Mouse (Mus musculus): ENCODE measurements around the gene Cyth2. TPM values are rescaled to one million over a fixed set of nuclear protein-coding genes. Genes with fewer than 3 reads are reported as not detected.

The Cyth2 gene
- polyA plus RNA-seq, 1 experiment from 2014 or later: 126 TPM

- H3K36me3 ChIP-seq (ENCODE audit: insufficient read depth, low read length): peaks cover 24% of the 10 kb centered on the region
- no peak overlapping the region; the same call in 1 of the 2 replicates for H3K4me3 ChIP-seq (ENCODE audit: low read length)
- peaks cover 23% of the 10 kb centered on the region for H3K4me1 ChIP-seq (ENCODE audit: insufficient read depth, low read length)
- 60% methylated on average over 10 of the region's 10 CpGs for WGBS
- no peak for ATAC-seq (ENCODE audit: low FRiP score, low TSS enrichment)
- H3K9me3 ChIP-seq (ENCODE audit: low read length): no peaks in the 10 kb centered on the region
- no peak overlapping the region; the same call in 1 of the 2 replicates for H3K9ac ChIP-seq (replicated peaks; ENCODE audit: low read length)
- H3K27ac ChIP-seq (ENCODE audit: low read length): no peak overlapping the region
- H3K4me2 ChIP-seq (replicated peaks; ENCODE audit: low read depth, low read length): peak overlapping the region; percentile 62
- no peaks in the 10 kb centered on the region for H3K27me3 ChIP-seq (ENCODE audit: insufficient read depth, low read length)
These were observed 1.1 kb upstream of the Cyth2 start for GRCm38 (mm10) chr7:45815323-45815983.

DNA sequence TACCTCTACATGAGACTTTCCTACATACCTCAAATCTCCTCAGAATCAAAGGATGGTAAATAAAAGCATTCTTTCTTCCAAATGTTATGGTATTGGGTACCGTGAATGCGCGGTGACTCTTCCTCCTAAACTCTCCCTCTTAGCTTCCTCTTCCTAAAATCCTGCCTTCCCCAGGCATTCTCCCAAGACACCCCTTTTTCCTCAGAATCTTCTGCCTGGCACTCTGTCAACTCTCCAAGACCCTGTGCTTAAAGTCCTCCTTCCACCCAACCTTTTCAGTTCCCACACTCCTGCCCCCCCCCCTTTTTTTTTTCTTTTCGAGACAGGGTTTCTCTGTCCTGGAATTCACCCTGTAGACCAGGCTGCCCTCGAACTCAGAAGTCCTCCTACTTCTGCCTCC lies 460 bp upstream of the Cyth2 start:
- H3K4me2 ChIP-seq (replicated peaks; ENCODE audit: low read depth, low read length): peak overlapping the region; percentile 62
- H3K4me3 ChIP-seq (ENCODE audit: low read length): peak overlapping the region; percentile 30
- no peak overlapping the region for H3K27ac ChIP-seq (ENCODE audit: low read length)
- peaks cover 21% of the 10 kb centered on the region for H3K4me1 ChIP-seq (ENCODE audit: insufficient read depth, low read length)
- H3K9ac ChIP-seq (replicated peaks; ENCODE audit: low read length): peak overlapping the region; percentile 26; the same call in 1 of the 2 replicates
- H3K36me3 ChIP-seq (ENCODE audit: insufficient read depth, low read length): peaks cover 30% of the 10 kb centered on the region
- no peak for ATAC-seq (ENCODE audit: low FRiP score, low TSS enrichment)
- WGBS: 11% methylated on average over 5 of the region's 5 CpGs
- no peaks in the 10 kb centered on the region for H3K27me3 ChIP-seq (ENCODE audit: insufficient read depth, low read length)
- no peaks in the 10 kb centered on the region for H3K9me3 ChIP-seq (ENCODE audit: low read length)

GRCm38 (mm10) chr7:45812921-45813320 lies 1.5 kb downstream of the Cyth2 start:
- peak overlapping the region; percentile 99 for H3K4me3 ChIP-seq (ENCODE audit: low read length)
- peaks cover 49% of the 10 kb centered on the region for H3K36me3 ChIP-seq (ENCODE audit: insufficient read depth, low read length)
- peak overlapping the region; percentile 100 for H3K9ac ChIP-seq (replicated peaks; ENCODE audit: low read length)
- no peak for ATAC-seq (ENCODE audit: low FRiP score, low TSS enrichment)
- H3K27ac ChIP-seq (ENCODE audit: low read length): peak overlapping the region; percentile 100; the same call in 1 of the 2 replicates
- H3K4me2 ChIP-seq (replicated peaks; ENCODE audit: low read depth, low read length): peak overlapping the region; percentile 92
- H3K9me3 ChIP-seq (ENCODE audit: low read length): no peaks in the 10 kb centered on the region
- peaks cover 20% of the 10 kb centered on the region for H3K4me1 ChIP-seq (ENCODE audit: insufficient read depth, low read length)
- WGBS: 75% methylated on average over 8 of the region's 8 CpGs
- no peaks in the 10 kb centered on the region for H3K27me3 ChIP-seq (ENCODE audit: insufficient read depth, low read length)

GRCm38 (mm10) chr7:45809276-45810075 lies 4.9 kb downstream of the Cyth2 start:
- no peak overlapping the region for H3K4me2 ChIP-seq (replicated peaks; ENCODE audit: low read depth, low read length)
- ATAC-seq (ENCODE audit: low FRiP score, low TSS enrichment): no peak
- H3K4me3 ChIP-seq (ENCODE audit: low read length): no peak overlapping the region
- H3K27ac ChIP-seq (ENCODE audit: low read length): no peak overlapping the region
- no peaks in the 10 kb centered on the region for H3K9me3 ChIP-seq (ENCODE audit: low read length)
- H3K4me1 ChIP-seq (ENCODE audit: insufficient read depth, low read length): peaks cover 13% of the 10 kb centered on the region
- no peaks in the 10 kb centered on the region for H3K27me3 ChIP-seq (ENCODE audit: insufficient read depth, low read length)
- peaks cover 67% of the 10 kb centered on the region for H3K36me3 ChIP-seq (ENCODE audit: insufficient read depth, low read length)
- WGBS: 85% methylated on average over 13 of the region's 14 CpGs
- no peak overlapping the region for H3K9ac ChIP-seq (replicated peaks; ENCODE audit: low read length)

DNA sequence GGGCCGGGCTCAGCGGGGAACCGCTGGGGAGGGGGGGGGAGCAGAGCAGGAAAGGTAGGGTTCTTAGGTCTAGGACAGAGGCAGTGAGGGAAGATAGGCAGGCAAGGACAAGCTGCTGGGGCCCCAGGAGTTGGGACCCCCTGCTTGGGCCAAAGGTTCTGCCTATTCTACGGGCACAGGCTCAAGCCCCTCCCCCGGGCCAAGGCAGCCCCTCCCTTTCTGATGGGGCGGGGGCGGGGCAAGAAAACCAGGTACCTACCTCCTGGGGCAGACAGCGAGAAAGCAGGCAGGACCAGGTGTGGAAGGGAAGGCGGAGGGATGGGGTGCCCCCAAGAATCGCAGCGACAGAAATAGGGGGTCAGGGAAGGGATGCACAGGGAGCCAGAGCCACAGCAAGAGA lies 5.9 kb downstream of the Cyth2 start:
- H3K9me3 ChIP-seq (ENCODE audit: low read length): no peaks in the 10 kb centered on the region
- H3K4me2 ChIP-seq (replicated peaks; ENCODE audit: low read depth, low read length): no peak overlapping the region
- no peak for ATAC-seq (ENCODE audit: low FRiP score, low TSS enrichment)
- no peak overlapping the region for H3K4me3 ChIP-seq (ENCODE audit: low read length)
- 47% methylated on average over 10 of the region's 11 CpGs for WGBS
- H3K4me1 ChIP-seq (ENCODE audit: insufficient read depth, low read length): peaks cover 13% of the 10 kb centered on the region
- H3K27ac ChIP-seq (ENCODE audit: low read length): no peak overlapping the region
- peaks cover 67% of the 10 kb centered on the region for H3K36me3 ChIP-seq (ENCODE audit: insufficient read depth, low read length)
- H3K9ac ChIP-seq (replicated peaks; ENCODE audit: low read length): no peak overlapping the region
- H3K27me3 ChIP-seq (ENCODE audit: insufficient read depth, low read length): no peaks in the 10 kb centered on the region

- ATAC-seq (ENCODE audit: low FRiP score, low TSS enrichment): no peak
- Histone ChIP-seq H3K4me1 (ENCODE audit: insufficient read depth, low read length) (peaks cover 2% of the 10 kb centered on the region; the same call in 1 of the 2 replicates), H3K4me3 (ENCODE audit: low read length) (no peak overlapping the region), H3K9me3 (ENCODE audit: low read length) (no peaks in the 10 kb centered on the region), H3K27ac (ENCODE audit: low read length) (no peak overlapping the region), H3K4me2 (replicated peaks; ENCODE audit: low read depth, low read length) (no peak overlapping the region), H3K9ac (replicated peaks; ENCODE audit: low read length) (no peak overlapping the region), H3K36me3 (ENCODE audit: insufficient read depth, low read length) (peaks cover 52% of the 10 kb centered on the region), H3K27me3 (ENCODE audit: insufficient read depth, low read length) (no peaks in the 10 kb centered on the region)
- WGBS: 71% methylated on average over 5 of the region's 5 CpGs
These were observed 8.4 kb downstream of the Cyth2 start for GRCm38 (mm10) chr7:45805941-45806340.

- no peak overlapping the region for H3K9ac ChIP-seq (replicated peaks; ENCODE audit: low read length)
- peaks cover 19% of the 10 kb centered on the region for H3K36me3 ChIP-seq (ENCODE audit: insufficient read depth, low read length)
- peaks cover 9% of the 10 kb centered on the region for H3K27me3 ChIP-seq (ENCODE audit: insufficient read depth, low read length)
- 87% methylated on average over 6 of the region's 6 CpGs for WGBS
- H3K4me1 ChIP-seq (ENCODE audit: insufficient read depth, low read length): peaks cover 23% of the 10 kb centered on the region; the same call in 1 of the 2 replicates
- no peaks in the 10 kb centered on the region for H3K9me3 ChIP-seq (ENCODE audit: low read length)
- ATAC-seq (ENCODE audit: low FRiP score, low TSS enrichment): no peak
- no peak overlapping the region for H3K4me3 ChIP-seq (ENCODE audit: low read length)
- no peak overlapping the region for H3K27ac ChIP-seq (ENCODE audit: low read length)
- H3K4me2 ChIP-seq (replicated peaks; ENCODE audit: low read depth, low read length): no peak overlapping the region
These were observed 11.8 kb downstream of the Cyth2 start for GRCm38 (mm10) chr7:45802551-45802950.

GRCm38 (mm10) chr7:45801348-45801747 lies 13.0 kb downstream of the Cyth2 start:
- Histone ChIP-seq H3K36me3 (ENCODE audit: insufficient read depth, low read length) (peaks cover 7% of the 10 kb centered on the region; the same call in 1 of the 2 replicates), H3K9ac (replicated peaks; ENCODE audit: low read length) (0 out of 2 replicates have a peak overlapping the region, but pooled peaks have one; percentile 40), H3K9me3 (ENCODE audit: low read length) (no peaks in the 10 kb centered on the region), H3K4me2 (replicated peaks; ENCODE audit: low read depth, low read length) (peak overlapping the region; percentile 53), H3K4me1 (ENCODE audit: insufficient read depth, low read length) (peaks cover 27% of the 10 kb centered on the region; the same call in 1 of the 2 replicates), H3K4me3 (ENCODE audit: low read length) (peak overlapping the region; percentile 36; the same call in 1 of the 2 replicates), H3K27ac (ENCODE audit: low read length) (0 out of 2 replicates have a peak overlapping the region, but pooled peaks have one; percentile 37), H3K27me3 (ENCODE audit: insufficient read depth, low read length) (peaks cover 15% of the 10 kb centered on the region)
- ATAC-seq (ENCODE audit: low FRiP score, low TSS enrichment): peak; percentile 39; the same call in 1 of the 2 replicates
- WGBS: 4% methylated on average over 12 of the region's 12 CpGs

- 16% methylated on average over 22 of the region's 25 CpGs for WGBS
These were observed 13.7 kb downstream of the Cyth2 start for GRCm38 (mm10) chr7:45800546-45801204.

More at GRCm38 (mm10) chr7:45800546-45801204, 13.7 kb downstream of the Cyth2 start:
- Histone ChIP-seq H3K4me1 (ENCODE audit: insufficient read depth, low read length) (peaks cover 27% of the 10 kb centered on the region; the same call in 1 of the 2 replicates), H3K36me3 (ENCODE audit: insufficient read depth, low read length) (0 out of 2 replicates have a peak, but pooled peaks cover 4% of the 10 kb centered on the region), H3K27ac (ENCODE audit: low read length) (0 out of 2 replicates have a peak overlapping the region, but pooled peaks have one; percentile 37), H3K4me3 (ENCODE audit: low read length) (peak overlapping the region; percentile 36), H3K4me2 (replicated peaks; ENCODE audit: low read depth, low read length) (peak overlapping the region; percentile 53), H3K27me3 (ENCODE audit: insufficient read depth, low read length) (peaks cover 15% of the 10 kb centered on the region), H3K9ac (replicated peaks; ENCODE audit: low read length) (0 out of 2 replicates have a peak overlapping the region, but pooled peaks have one; percentile 40), H3K9me3 (ENCODE audit: low read length) (no peaks in the 10 kb centered on the region)
- ATAC-seq (ENCODE audit: low FRiP score, low TSS enrichment): peak; percentile 53

Data from kidney, embryonic 16.5 days (tissue).